Mouse (Mus musculus) forebrain, embryonic 13.5 days (tissue): Measurements from ENCODE around the gene Olfr1254. TPM values are rescaled to one million over a fixed set of nuclear protein-coding genes. Genes with fewer than 3 reads are reported as not detected.

Source experiments
- ATAC-seq: fragments of 200-750 bp; cut with Nextera tagmentation; 2 replicates; pipeline ENCODE4 v1.8.0; 2017
- H3K27ac ChIP-seq: fragments of 300-500 bp; sonication (generic); 2 replicates; pipeline ENCODE4 v1.5.1; 2015; ENCODE audit warnings: inconsistent platforms, mild to moderate bottlenecking, moderate library complexity
- H3K27me3 ChIP-seq: fragments of 300-500 bp; sonication (generic); 2 replicates; pipeline ENCODE4 v1.6.1; 2015; ENCODE audit warnings: mild to moderate bottlenecking, inconsistent platforms
- H3K36me3 ChIP-seq: fragments of 300-500 bp; sonication (generic); 2 replicates; pipeline ENCODE4 v1.6.1; 2015; ENCODE audit warnings: mild to moderate bottlenecking, inconsistent platforms; ENCODE audit not compliant: poor library complexity, severe bottlenecking
- H3K4me1 ChIP-seq: fragments of 300-500 bp; sonication (generic); 2 replicates; pipeline ENCODE4 v1.6.1; 2015; ENCODE audit warnings: inconsistent platforms
- H3K4me2 ChIP-seq: fragments of 300-500 bp; sonication (generic); 2 replicates; pipeline ENCODE4 v1.6.1; 2015; ENCODE audit warnings: inconsistent platforms, mild to moderate bottlenecking, moderate library complexity
- H3K4me3 ChIP-seq: fragments of 300-500 bp; sonication (generic); 2 replicates; pipeline ENCODE4 v1.5.1; 2015; ENCODE audit warnings: mild to moderate bottlenecking, inconsistent platforms
- H3K9ac ChIP-seq: fragments of 300-500 bp; sonication (generic); 2 replicates; pipeline ENCODE4 v1.6.1; 2015; ENCODE audit warnings: mild to moderate bottlenecking, inconsistent platforms
- H3K9me3 ChIP-seq: fragments of 300-500 bp; sonication (generic); replicated peaks from 2 replicates; pipeline ENCODE4 v1.6.1; 2016; ENCODE audit warnings: inconsistent platforms
- WGBS: fragments of 180-500 bp; shearing (Covaris S2); methylation state at CpG from one replicate; pipeline ENCODE4 v1.1.7; 2015; 5-methylcytosine and 5-hydroxymethylcytosine counted together
- polyA plus RNA-seq: library from polyadenylated mRNA; unstranded; fragments of >200 nt; fragmentation: Nextera tagmentation; extraction: Ambion mirVana; gene quantifications from 2 replicates; pipeline ENCODE4 v1.2.1, GENCODE M21; 2015

Gene Olfr1254
- polyA plus RNA-seq, result not detected in 2 replicates

- no peaks in the 10 kb centered on the region for H3K27me3 ChIP-seq
- no peaks in the 10 kb centered on the region for H3K9me3 ChIP-seq
- no peaks in the 10 kb centered on the region for H3K4me1 ChIP-seq
- no peak within 1 kb of the TSS for H3K9ac ChIP-seq
- no peak within 1 kb of the TSS for H3K4me2 ChIP-seq
- no peaks in the 10 kb centered on the region for H3K36me3 ChIP-seq
- no peak within 1 kb of the TSS for H3K27ac ChIP-seq
- ATAC-seq, result no peak
- no peak within 1 kb of the TSS for H3K4me3 ChIP-seq
Measured at GRCm38 (mm10) chr2:89793519-89793918, at the start of gene Olfr1254. Gene Olfr1254 (minus strand): TSS chr2:89793619.

GRCm38 (mm10) chr2:89841455-89841854 is 48.0 kb upstream of the Olfr1254 start, which contains the start of gene Olfr1256:
Gene Olfr1256 (minus strand): TSS chr2:89841555.
- ATAC-seq, result no peak
- WGBS, result 57% methylated on average over 2 of the region's 2 CpGs

GRCm38 (mm10) chr2:89820216-89820615 is 26.8 kb upstream of the Olfr1254 start:
- Histone ChIP-seq H3K36me3 (no peaks in the 10 kb centered on the region), H3K9me3 (no peaks in the 10 kb centered on the region), H3K9ac (no peak overlapping the region), H3K27me3 (no peaks in the 10 kb centered on the region), H3K27ac (no peak overlapping the region), H3K4me3 (no peak overlapping the region), H3K4me1 (no peaks in the 10 kb centered on the region), H3K4me2 (no peak overlapping the region)
- 79% methylated on average over 1 of the region's 1 CpGs for WGBS
- ATAC-seq, result no peak

More at GRCm38 (mm10) chr2:89841455-89841854, 48.0 kb upstream of the Olfr1254 start, which contains the start of gene Olfr1256:
- no peaks in the 10 kb centered on the region for H3K27me3 ChIP-seq
- H3K4me3 ChIP-seq, result no peak within 1 kb of the TSS
- no peak within 1 kb of the TSS for H3K9ac ChIP-seq
- H3K27ac ChIP-seq, result no peak within 1 kb of the TSS
- H3K36me3 ChIP-seq, result no peaks in the 10 kb centered on the region
- no peak within 1 kb of the TSS for H3K4me2 ChIP-seq
- H3K4me1 ChIP-seq, result no peaks in the 10 kb centered on the region
- H3K9me3 ChIP-seq, result no peaks in the 10 kb centered on the region

- no peak within 1 kb of the TSS for H3K4me3 ChIP-seq
- WGBS, result 90% methylated on average over 3 of the region's 3 CpGs
Measured at GRCm38 (mm10) chr2:89811751-89812150, 18.3 kb upstream of the Olfr1254 start, which contains the start of gene Olfr1255. Gene Olfr1255 (plus strand): TSS chr2:89812051.

GRCm38 (mm10) chr2:89810751-89811150 is 17.3 kb upstream of the Olfr1254 start:
- H3K4me3 ChIP-seq, result no peak overlapping the region
- H3K27ac ChIP-seq, result no peak overlapping the region
- WGBS, result 76% methylated on average over 2 of the region's 2 CpGs
- no peaks in the 10 kb centered on the region for H3K9me3 ChIP-seq
- no peaks in the 10 kb centered on the region for H3K36me3 ChIP-seq
- ATAC-seq, result no peak
- no peaks in the 10 kb centered on the region for H3K27me3 ChIP-seq
- H3K9ac ChIP-seq, result no peak overlapping the region
- H3K4me1 ChIP-seq, result no peaks in the 10 kb centered on the region
- no peak overlapping the region for H3K4me2 ChIP-seq

More at GRCm38 (mm10) chr2:89811751-89812150, 18.3 kb upstream of the Olfr1254 start, which contains the start of gene Olfr1255:
- Histone ChIP-seq H3K4me2 (no peak within 1 kb of the TSS), H3K27me3 (no peaks in the 10 kb centered on the region), H3K9ac (no peak within 1 kb of the TSS), H3K4me1 (no peaks in the 10 kb centered on the region), H3K9me3 (no peaks in the 10 kb centered on the region), H3K36me3 (no peaks in the 10 kb centered on the region), H3K27ac (no peak within 1 kb of the TSS)
- no peak for ATAC-seq

- H3K9me3 ChIP-seq, result no peaks in the 10 kb centered on the region
- H3K4me2 ChIP-seq, result no peak overlapping the region
- H3K27me3 ChIP-seq, result no peaks in the 10 kb centered on the region
- no peaks in the 10 kb centered on the region for H3K4me1 ChIP-seq
- ATAC-seq, result no peak
- H3K36me3 ChIP-seq, result no peaks in the 10 kb centered on the region
- H3K27ac ChIP-seq, result no peak overlapping the region
- H3K9ac ChIP-seq, result no peak overlapping the region
- WGBS, result 93% methylated on average over 3 of the region's 3 CpGs
- no peak overlapping the region for H3K4me3 ChIP-seq
Measured at GRCm38 (mm10) chr2:89799583-89799982, 6.2 kb upstream of the Olfr1254 start.

GRCm38 (mm10) chr2:89756990-89757389 is 36.4 kb downstream of the Olfr1254 start, which contains the start of gene Olfr1253:
Gene Olfr1253 (minus strand): TSS chr2:89757090.
- Histone ChIP-seq H3K4me2 (no peak within 1 kb of the TSS), H3K9ac (no peak within 1 kb of the TSS), H3K4me3 (no peak within 1 kb of the TSS), H3K9me3 (no peaks in the 10 kb centered on the region), H3K4me1 (no peaks in the 10 kb centered on the region), H3K27ac (no peak within 1 kb of the TSS), H3K27me3 (no peaks in the 10 kb centered on the region), H3K36me3 (no peaks in the 10 kb centered on the region)
- no peak for ATAC-seq
- WGBS, result 97% methylated on average over 1 of the region's 1 CpGs

Other genes starting within 250 kb of the Olfr1254 start
- not detected in 2 replicates for gene Olfr1245, start 215.2 kb downstream of the Olfr1254 start, polyA plus RNA-seq
- gene Olfr1246, start 200.5 kb downstream of the Olfr1254 start, polyA plus RNA-seq, result not detected in 2 replicates
- not detected in 2 replicates for gene Olfr1247, start 179.5 kb downstream of the Olfr1254 start, polyA plus RNA-seq
- not detected in 2 replicates for gene Olfr1248, start 175.4 kb downstream of the Olfr1254 start, polyA plus RNA-seq
- gene Olfr1249, start 158.6 kb downstream of the Olfr1254 start, polyA plus RNA-seq, result not detected in 2 replicates
- not detected in 2 replicates for gene Olfr1250, start 132.2 kb downstream of the Olfr1254 start, polyA plus RNA-seq
- not detected in 2 replicates for gene Olfr1251, start 121.7 kb downstream of the Olfr1254 start, polyA plus RNA-seq
- not detected in 2 replicates for gene Olfr1252, start 68.6 kb downstream of the Olfr1254 start, polyA plus RNA-seq
- not detected in 2 replicates for gene Olfr1253, start 36.5 kb downstream of the Olfr1254 start, polyA plus RNA-seq
- not detected in 2 replicates for gene Olfr1255, start 18.4 kb upstream of the Olfr1254 start, polyA plus RNA-seq
- gene Olfr1256, start 47.9 kb upstream of the Olfr1254 start, polyA plus RNA-seq, result not detected in 2 replicates
- gene Olfr48, start 54.6 kb upstream of the Olfr1254 start, polyA plus RNA-seq, result not detected in 2 replicates
- not detected in 2 replicates for gene Olfr1257, start 84.8 kb upstream of the Olfr1254 start, polyA plus RNA-seq
- not detected in 2 replicates for gene Olfr1258, start 133.7 kb upstream of the Olfr1254 start, polyA plus RNA-seq
- gene Olfr1259, start 155.0 kb upstream of the Olfr1254 start, polyA plus RNA-seq, result not detected in 2 replicates
- gene Olfr1260, start 180.7 kb upstream of the Olfr1254 start, polyA plus RNA-seq, result not detected in 2 replicates
- not detected in 2 replicates for gene Olfr1261, start 197.6 kb upstream of the Olfr1254 start, polyA plus RNA-seq
- not detected in 2 replicates for gene Olfr1262, start 206.5 kb upstream of the Olfr1254 start, polyA plus RNA-seq
- gene Olfr1263, start 218.5 kb upstream of the Olfr1254 start, polyA plus RNA-seq, result not detected in 2 replicates
- gene Olfr1264, start 232.0 kb upstream of the Olfr1254 start, polyA plus RNA-seq, result not detected in 2 replicates
- gene Olfr1265, start 241.7 kb upstream of the Olfr1254 start, polyA plus RNA-seq, result not detected in 2 replicates